Comparison of ENCODE assay signal across 12 mouse cellular contexts in the genomic region with DNA sequence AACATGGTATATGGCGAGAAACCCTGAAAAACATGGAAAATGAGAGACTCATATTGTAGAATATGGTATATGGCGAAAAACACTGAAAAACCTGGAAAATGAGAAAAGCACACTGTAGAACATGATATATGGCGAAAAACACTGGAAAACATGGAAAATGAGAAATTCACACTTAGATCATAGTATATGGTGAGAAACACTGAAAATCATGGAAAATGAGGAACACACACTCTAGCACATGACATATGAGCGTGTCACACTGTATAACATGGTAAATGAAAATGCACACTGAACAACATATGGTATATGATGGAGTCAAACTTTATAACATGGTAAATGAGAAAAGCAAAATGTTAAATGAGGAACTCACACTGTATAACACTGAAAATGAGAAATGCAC.
"Had no signal": no experiment of that assay in that cellular context is flagged by ENCODE, and none has a peak within 500 bp of the region (broad histone marks: within the 10 kb centered on the region; RNA-seq: fewer than 3 reads in every experiment).

No protein-coding gene starts in this region.

- DNase-seq: left cerebral cortex, postnatal 4 days; liver; liver, embryonic 13.5 days; liver, postnatal 0 days; lung, adult 18-20 months; lung, adult 2 months; lung, embryonic 14.5 days; lung, postnatal 10 days; lung, postnatal 14 days; lung, postnatal 36 days; lung, postnatal 4 days; midbrain, embryonic 14.5 days had no signal
